ENCODE assay signal across 11 mouse cellular contexts in genomic region chr6:100204436-100204835, GRCm38 (mm10).
DNase-seq lines count a peak whose midpoint lies in the region; ATAC-seq and TF ChIP-seq lines count a peak whose summit lies in the region.
"Had no signal": no experiment of that assay in that cellular context is flagged by ENCODE, and none has a peak within 500 bp of the region (broad histone marks: within the 10 kb centered on the region; RNA-seq: fewer than 3 reads in every experiment).

No protein-coding gene starts in this region.

- peaks cover 6% of the 10 kb centered on the region; the same call in 1 of the 2 replicates for H3K4me1 ChIP-seq in cerebellum, adult 2 months (ENCODE audit: control insufficient read depth, insufficient read depth, low read length)
- peaks cover 36% of the 10 kb centered on the region for H3K4me1 ChIP-seq in limb, embryonic 13.5 days
- peaks cover 32% of the 10 kb centered on the region for H3K4me1 ChIP-seq in limb, embryonic 10.5 days
- peaks cover 40% of the 10 kb centered on the region for H3K4me1 ChIP-seq in lung, embryonic 16.5 days (replicated peaks; ENCODE audit: control insufficient read depth, insufficient read depth, low read length)

- no peaks in the 10 kb centered on the region; the same call in 1 of the 2 replicates for H3K27me3 ChIP-seq in cerebellum, adult 2 months (ENCODE audit: control insufficient read depth, insufficient read depth, low read length)
- peaks cover 51% of the 10 kb centered on the region for H3K27me3 ChIP-seq in limb, embryonic 13.5 days
- H3K27me3 ChIP-seq in limb, embryonic 10.5 days (ENCODE audit: low read depth, poor library complexity, severe bottlenecking), result peaks cover 76% of the 10 kb centered on the region
- no peaks in the 10 kb centered on the region for H3K27me3 ChIP-seq in lung, embryonic 16.5 days (ENCODE audit: control insufficient read depth, insufficient read depth, low read depth, low read length)

- DNase-seq in cerebellum, adult 2 months, result peak; percentile 27 to 30
- no peak for DNase-seq in cerebellum, adult 9-10 months
- DNase-seq in limb, embryonic 10.5 days (ENCODE audit: low spot score), result no peak
- DNase-seq in kidney, adult 18-20 months, result peak; percentile 83
- DNase-seq in gastrocnemius, postnatal 10 days, result no peak
- DNase-seq in left cerebral cortex, postnatal 36 days (ENCODE audit: low spot score in 2 of 2), result no peak
- DNase-seq: gastrocnemius, adult 2 months had no signal

- no peak overlapping the region for H3K27ac ChIP-seq in cerebellum, adult 2 months (ENCODE audit: insufficient read depth, low read length)
- no peak overlapping the region for H3K27ac ChIP-seq in limb, embryonic 13.5 days
- H3K27ac ChIP-seq in limb, embryonic 10.5 days, result no peak overlapping the region
- no peak overlapping the region for H3K27ac ChIP-seq in lung, embryonic 16.5 days (ENCODE audit: low read length)
- H3K27ac ChIP-seq: embryonic facial prominence, embryonic 15.5 days; gastrocnemius, adult 2 months had no signal

- no peaks in the 10 kb centered on the region for H3K36me3 ChIP-seq in limb, embryonic 13.5 days
- no peaks in the 10 kb centered on the region for H3K36me3 ChIP-seq in limb, embryonic 10.5 days
- H3K36me3 ChIP-seq in lung, embryonic 16.5 days (ENCODE audit: control insufficient read depth, insufficient read depth, low read length), result no peaks in the 10 kb centered on the region
- H3K36me3 ChIP-seq: embryonic facial prominence, embryonic 15.5 days had no signal

- WGBS in cerebellum, adult 2 months, result 12% methylated on average over 7 of the region's 7 CpGs
- 29% methylated on average over 7 of the region's 7 CpGs for WGBS in limb, embryonic 13.5 days
- WGBS in limb, embryonic 10.5 days, result 73% methylated on average over 7 of the region's 7 CpGs
- WGBS in lung, embryonic 16.5 days, result 17% methylated on average over 7 of the region's 7 CpGs

- no peaks in the 10 kb centered on the region for H3K9me3 ChIP-seq in limb, embryonic 13.5 days
- no peaks in the 10 kb centered on the region for H3K9me3 ChIP-seq in limb, embryonic 10.5 days (replicated peaks)
- no peaks in the 10 kb centered on the region for H3K9me3 ChIP-seq in lung, embryonic 16.5 days (ENCODE audit: control insufficient read depth, low read length)
- H3K9me3 ChIP-seq: embryonic facial prominence, embryonic 15.5 days had no signal

- H3K9ac ChIP-seq in limb, embryonic 13.5 days, result no peak overlapping the region
- no peak overlapping the region for H3K9ac ChIP-seq in lung, embryonic 16.5 days (ENCODE audit: low read length)
- H3K9ac ChIP-seq: embryonic facial prominence, embryonic 15.5 days had no signal

- no peak for TF ChIP-seq POLR2A in cerebellum, adult 2 months (IDR thresholded peaks at IDR 0.05; ENCODE audit: borderline replicate concordance, insufficient read depth, low read length)

- peak; percentile 27; the same call in 1 of the 2 replicates for ATAC-seq in limb, embryonic 13.5 days (ENCODE audit: low FRiP score, low read depth)
- peak; percentile 32 for ATAC-seq in lung, embryonic 16.5 days (ENCODE audit: low read depth)

- TF ChIP-seq CTCF in cerebellum, adult 2 months (IDR thresholded peaks at IDR 0.05; ENCODE audit: borderline replicate concordance, insufficient read depth, low read depth, low read length), result no peak

- no peak overlapping the region for H3K4me3 ChIP-seq in cerebellum, adult 2 months (replicated peaks; ENCODE audit: insufficient read depth, low read depth, low read length)
- H3K4me3 ChIP-seq in limb, embryonic 13.5 days, result no peak overlapping the region
- H3K4me3 ChIP-seq in limb, embryonic 10.5 days, result no peak overlapping the region
- H3K4me3 ChIP-seq in lung, embryonic 16.5 days (ENCODE audit: low read length), result no peak overlapping the region
- H3K4me3 ChIP-seq: embryonic facial prominence, embryonic 15.5 days; gastrocnemius, adult 2 months; megakaryocyte, embryonic 14.5 days had no signal

- intact Hi-C loops in left cerebral cortex, postnatal 36 days (cut with DNase I), result no loop called here

- H3K4me2 ChIP-seq in limb, embryonic 13.5 days (replicated peaks), result no peak overlapping the region
- H3K4me2 ChIP-seq in lung, embryonic 16.5 days (ENCODE audit: low read depth, low read length), result no peak overlapping the region
- H3K4me2 ChIP-seq: embryonic facial prominence, embryonic 15.5 days had no signal

Comparison
In these comparisons a context has a peak if more than half of its experiments do, and no peak if none do; other contexts are left out.
1. DNase-seq: peak in cerebellum, adult 2 months (2 of 2) and kidney, adult 18-20 months (single experiment); none in cerebellum, adult 9-10 months (single experiment), limb, embryonic 10.5 days (single experiment), gastrocnemius, postnatal 10 days (single experiment) and left cerebral cortex, postnatal 36 days (0 of 2).